Mouse (Mus musculus) MEL (cell line): ENCODE measurements at regions not wholly inside any gene's neighbourhood (a gene's known extent, or its start where the extent isn't known, plus 50 kb on each side); places are given as distances from the start of the nearest gene placed in this dataset.

Experiments used
- DNase-seq: peaks from one replicate; pipeline ENCODE4 v3.0.0; 2011; ENCODE audit warnings: low read depth, low spot score
- H3K27ac ChIP-seq: 2 replicates; pipeline ENCODE4 v1.5.1; 2012; ENCODE audit warnings: low read depth, mild to moderate bottlenecking, control low read depth, low read length, moderate library complexity; ENCODE audit not compliant: control insufficient read depth
- H3K27me3 ChIP-seq, 2 experiments: fragments of 150-350 bp in 1 of 2; sonication (generic) in 1 of 2; 2 replicates each; pipeline ENCODE4 v1.6.1; 2012; ENCODE audit warnings: low read length in 2 of 2, mild to moderate bottlenecking in 2 of 2, improper control_type of control experiment in 1 of 2, moderate library complexity in 1 of 2; ENCODE audit not compliant: insufficient read depth in 2 of 2, control insufficient read depth in 1 of 2
- H3K36me3 ChIP-seq, 2 experiments: 2 replicates each; pipeline ENCODE4 v1.6.1; 2012 to 2014; ENCODE audit warnings: low read length in 2 of 2, improper control_type of control experiment in 1 of 2, inconsistent platforms in 1 of 2, mild to moderate bottlenecking in 1 of 2; ENCODE audit not compliant: insufficient read depth in 2 of 2, control insufficient read depth in 1 of 2
- H3K4me1 ChIP-seq, 2 experiments: fragments of 150-350 bp in 1 of 2; sonication (generic) in 1 of 2; 2 replicates each; pipeline ENCODE4 v1.6.1; 2012; ENCODE audit warnings: low read length in 2 of 2, improper control_type of control experiment in 1 of 2, mild to moderate bottlenecking in 1 of 2; ENCODE audit not compliant: insufficient read depth in 2 of 2, control insufficient read depth in 1 of 2
- H3K4me3 ChIP-seq, 2 experiments: fragments of 150-350 bp in 1 of 2; sonication (generic) in 1 of 2; 2 replicates each; pipeline ENCODE4 v1.5.1; 2012; ENCODE audit warnings: low read depth in 2 of 2, low read length in 2 of 2, mild to moderate bottlenecking in 2 of 2, moderate library complexity in 2 of 2, control low read depth in 1 of 2, improper control_type of control experiment in 1 of 2; ENCODE audit not compliant: control insufficient read depth in 1 of 2, insufficient read depth in 1 of 2
- H3K79me2 ChIP-seq: 2 replicates; pipeline ENCODE4 v1.6.1; 2012; ENCODE audit warnings: mild to moderate bottlenecking, low read length, moderate library complexity; ENCODE audit not compliant: control insufficient read depth, poor library complexity, insufficient read depth
- H3K9ac ChIP-seq: 2 replicates; pipeline ENCODE4 v1.6.1; 2012; ENCODE audit warnings: low read depth, mild to moderate bottlenecking, control low read depth, low read length, moderate library complexity; ENCODE audit not compliant: control insufficient read depth, poor library complexity, severe bottlenecking
- H3K9me3 ChIP-seq: fragments of 150-350 bp; sonication (generic); replicated peaks from 2 replicates; pipeline ENCODE4 v1.6.1; 2012; ENCODE audit warnings: mild to moderate bottlenecking, low read length, improper control_type of control experiment, moderate library complexity; ENCODE audit not compliant: insufficient read depth
- BHLHE40 ChIP-seq: IDR thresholded peaks from 2 replicates; pipeline ENCODE4 v1.6.1; 2012; ENCODE audit warnings: low read depth, mild to moderate bottlenecking, inconsistent platforms, low read length, improper control_type of control experiment, borderline replicate concordance
- CHD2 ChIP-seq: IDR thresholded peaks from 2 replicates; pipeline ENCODE4 v1.6.1; 2011; ENCODE audit warnings: low read length, improper control_type of control experiment
- CTCF ChIP-seq, 3 experiments: IDR thresholded peaks in 2 of 3; conservative IDR thresholded peaks in 1 of 3; 2 replicates each; pipeline ENCODE4 v1.5.1; 2011 to 2012; ENCODE audit warnings: low read length in 3 of 3, low read depth in 2 of 3, mild to moderate bottlenecking in 2 of 3, improper control_type of control experiment in 1 of 3, inconsistent platforms in 1 of 3, mixed read lengths in 1 of 3, moderate library complexity in 1 of 3; ENCODE audit not compliant: control insufficient read depth in 1 of 3, insufficient read depth in 1 of 3, poor library complexity in 1 of 3, severe bottlenecking in 1 of 3
- HCFC1 ChIP-seq: IDR thresholded peaks from 2 replicates; pipeline ENCODE4 v1.6.1; 2012; ENCODE audit warnings: low read depth, mild to moderate bottlenecking, inconsistent platforms, low read length, improper control_type of control experiment, moderate library complexity
- KAT2A ChIP-seq: conservative IDR thresholded peaks from 2 replicates; pipeline ENCODE4 v1.6.1; 2012; ENCODE audit warnings: low read depth, low read length, improper control_type of control experiment, inconsistent platforms
- MAFK ChIP-seq: IDR thresholded peaks from 2 replicates; pipeline ENCODE4 v1.6.1; 2011; ENCODE audit warnings: low read depth, mild to moderate bottlenecking, low read length, improper control_type of control experiment, borderline replicate concordance
- MAX ChIP-seq: IDR thresholded peaks from 2 replicates; pipeline ENCODE4 v1.6.1; 2011; ENCODE audit warnings: low read length, improper control_type of control experiment
- MEF2A ChIP-seq: IDR thresholded peaks from 2 replicates; pipeline ENCODE4 v1.6.1; 2014; ENCODE audit warnings: low read depth, mild to moderate bottlenecking, inconsistent platforms, low read length, improper control_type of control experiment; ENCODE audit not compliant: poor library complexity, insufficient replicate concordance, severe bottlenecking; ENCODE audit errors: extremely low read depth
- MYB ChIP-seq: IDR thresholded peaks from 2 replicates; pipeline ENCODE4 v1.6.1; 2011; ENCODE audit warnings: mild to moderate bottlenecking, low read depth, low read length, improper control_type of control experiment
- MYC ChIP-seq: IDR thresholded peaks from 2 replicates; pipeline ENCODE4 v1.6.1; 2011; ENCODE audit warnings: low read depth, mild to moderate bottlenecking, low read length, improper control_type of control experiment, moderate library complexity
- NELFE ChIP-seq: IDR thresholded peaks from 2 replicates; pipeline ENCODE4 v1.6.1; 2011; ENCODE audit warnings: low read depth, low read length, improper control_type of control experiment
- NRF1 ChIP-seq: IDR thresholded peaks from 2 replicates; pipeline ENCODE4 v1.6.1; 2014; ENCODE audit warnings: low read depth, mild to moderate bottlenecking, inconsistent platforms, low read length, improper control_type of control experiment, moderate library complexity; ENCODE audit not compliant: poor library complexity, insufficient read depth, severe bottlenecking
- POLR2A ChIP-seq, 2 experiments: IDR thresholded peaks; 2 replicates each; pipeline ENCODE4 v1.6.1; 2011 to 2012; ENCODE audit warnings: low read length in 2 of 2, mild to moderate bottlenecking in 2 of 2, control low read depth in 1 of 2, improper control_type of control experiment in 1 of 2, low read depth in 1 of 2, moderate library complexity in 1 of 2; ENCODE audit not compliant: control insufficient read depth in 1 of 2, insufficient read depth in 1 of 2, poor library complexity in 1 of 2
- RCOR1 ChIP-seq: IDR thresholded peaks from 2 replicates; pipeline ENCODE4 v1.6.1; 2012; ENCODE audit warnings: low read depth, mild to moderate bottlenecking, inconsistent platforms, low read length, improper control_type of control experiment
- TAL1 ChIP-seq: IDR thresholded peaks from 2 replicates; pipeline ENCODE4 v1.6.1; 2012; ENCODE audit warnings: mild to moderate bottlenecking, inconsistent platforms, low read length, moderate library complexity, mixed read lengths
- TBP ChIP-seq: IDR thresholded peaks from 2 replicates; pipeline ENCODE4 v1.8.0; 2011; ENCODE audit warnings: low read depth, low read length, improper control_type of control experiment
- TCF12 ChIP-seq: IDR thresholded peaks from 2 replicates; pipeline ENCODE4 v1.6.1; 2014; ENCODE audit warnings: low read depth, mild to moderate bottlenecking, inconsistent platforms, low read length, improper control_type of control experiment, moderate library complexity
- UBTF ChIP-seq: IDR thresholded peaks from 2 replicates; pipeline ENCODE4 v1.6.1; 2012; ENCODE audit warnings: low read depth, mild to moderate bottlenecking, inconsistent platforms, low read length, improper control_type of control experiment, moderate library complexity, borderline replicate concordance; ENCODE audit not compliant: insufficient read depth
- USF1 ChIP-seq: IDR thresholded peaks from 2 replicates; pipeline ENCODE4 v1.6.1; 2014; ENCODE audit warnings: low read depth, mild to moderate bottlenecking, inconsistent platforms, low read length, improper control_type of control experiment, moderate library complexity
- ZC3H11A ChIP-seq: IDR thresholded peaks from 2 replicates; pipeline ENCODE4 v1.6.1; 2012; ENCODE audit warnings: low read depth, mild to moderate bottlenecking, inconsistent platforms, low read length, improper control_type of control experiment
- ZKSCAN1 ChIP-seq: IDR thresholded peaks from 2 replicates; pipeline ENCODE4 v1.6.1; 2012; ENCODE audit warnings: low read depth, mild to moderate bottlenecking, inconsistent platforms, low read length, improper control_type of control experiment, moderate library complexity
- ZMIZ1 ChIP-seq: IDR thresholded peaks from 2 replicates; pipeline ENCODE4 v1.6.1; 2012; ENCODE audit warnings: low read depth, mild to moderate bottlenecking, inconsistent platforms, low read length, improper control_type of control experiment, moderate library complexity
- ZNF384 ChIP-seq: IDR thresholded peaks from 2 replicates; pipeline ENCODE4 v1.6.1; 2012; ENCODE audit warnings: low read depth, mild to moderate bottlenecking, inconsistent platforms, low read length, improper control_type of control experiment

GRCm38 (mm10) chr14:118318524-118318923 lies 51.8 kb downstream of the Gm9376 start:
- Histone ChIP-seq H3K9me3 (no peaks in the 10 kb centered on the region), H3K4me3 (no peak overlapping the region), H3K79me2 (no peaks in the 10 kb centered on the region), H3K36me3 (no peaks in the 10 kb centered on the region)
- DNase-seq: no peak
- no peak for TF ChIP-seq MYB
- TF ChIP-seq RCOR1: no peak
- TF ChIP-seq MAX: no peak
- no peak for TF ChIP-seq NELFE
- no peak for TF ChIP-seq CHD2
- TF ChIP-seq MAFK: no peak
- TF ChIP-seq TBP: no peak
- no peak for TF ChIP-seq MYC
- TF ChIP-seq TAL1: no peak
- TF ChIP-seq CTCF (IDR thresholded peaks at IDR 0.05 in 2 of 3, conservative IDR thresholded peaks at IDR 0.05 in 1 of 3; ENCODE audit: control insufficient read depth in 1 of 3, insufficient read depth in 1 of 3, low read depth in 2 of 3, low read length in 3 of 3, poor library complexity in 1 of 3, severe bottlenecking in 1 of 3): no peak
- no peak for TF ChIP-seq TCF12
- no peak for TF ChIP-seq HCFC1
- TF ChIP-seq, all 39 proteins: peak for 0
- Histone ChIP-seq H3K4me1 (no peaks in the 10 kb centered on the region), H3K27ac (no peak overlapping the region), H3K27me3 (no peaks in the 10 kb centered on the region), H3K9ac (no peak overlapping the region)

DNA sequence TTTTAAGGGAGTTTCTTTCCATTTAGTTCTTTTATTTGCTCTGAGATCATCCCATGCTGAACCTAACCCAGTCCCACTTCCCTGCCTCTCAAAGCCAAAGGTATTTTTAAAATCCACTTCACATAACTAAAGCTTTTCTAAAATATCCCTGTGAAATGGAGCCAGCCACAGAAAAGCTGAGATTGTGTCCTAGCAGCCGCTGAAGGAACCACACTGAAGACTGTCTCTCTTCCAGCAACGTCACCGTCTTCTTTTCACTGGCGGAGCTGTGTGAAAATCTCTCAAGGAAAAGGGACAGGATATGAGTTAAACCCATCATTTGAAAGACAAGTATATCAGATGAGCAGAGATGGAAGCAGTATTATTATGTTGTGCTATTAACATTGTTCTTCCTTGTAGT lies 53.3 kb downstream of the Gm9376 start:
- H3K9ac ChIP-seq: no peak overlapping the region
- DNase-seq: no peak
- no peaks in the 10 kb centered on the region for H3K79me2 ChIP-seq
- H3K4me1 ChIP-seq: no peaks in the 10 kb centered on the region
- H3K9me3 ChIP-seq: no peaks in the 10 kb centered on the region
- no peaks in the 10 kb centered on the region for H3K27me3 ChIP-seq
- H3K36me3 ChIP-seq: no peaks in the 10 kb centered on the region
- TF ChIP-seq KAT2A (no peak), ZKSCAN1 (no peak), TCF12 (no peak), ZMIZ1 (no peak), USF1 (no peak), MYC (no peak), NRF1 (no peak), MYB (no peak), BHLHE40 (no peak), ZNF384 (no peak), MEF2A (no peak), POLR2A (IDR thresholded peaks at IDR 0.05; ENCODE audit: control insufficient read depth in 1 of 2, insufficient read depth in 1 of 2, low read depth in 1 of 2, low read length in 2 of 2, poor library complexity in 1 of 2) (no peak), ZC3H11A (no peak), CHD2 (no peak), UBTF (no peak)
- TF ChIP-seq, all 39 proteins: peak for 0
- H3K27ac ChIP-seq: no peak overlapping the region
- H3K4me3 ChIP-seq: no peak overlapping the region
